Mouse (Mus musculus): Measurements from ENCODE around the gene Cyp11a1. TPM values are rescaled to one million over a fixed set of nuclear protein-coding genes. Genes with fewer than 3 reads are reported as not detected.

The Cyp11a1 gene
- polyA plus RNA-seq, 1 experiment from 2014 or later, result 46.0 TPM

GRCm38 (mm10) chr9:57965281-57966185 is 40.7 kb upstream of the Cyp11a1 start:
- WGBS, result 65% methylated on average over 12 of the region's 12 CpGs
- no peak overlapping the region for H3K4me3 ChIP-seq (replicated peaks)
- no peak overlapping the region for H3K9ac ChIP-seq
- ATAC-seq (replicated peaks; ENCODE audit: low FRiP score), result no peak
- H3K9me3 ChIP-seq (replicated peaks), result no peaks in the 10 kb centered on the region
- no peaks in the 10 kb centered on the region for H3K27me3 ChIP-seq
- peaks cover 26% of the 10 kb centered on the region for H3K4me1 ChIP-seq
- H3K36me3 ChIP-seq, result no peaks in the 10 kb centered on the region
- H3K4me2 ChIP-seq, result no peak overlapping the region
- H3K27ac ChIP-seq, result no peak overlapping the region; the same call in 1 of the 2 replicates

DNA sequence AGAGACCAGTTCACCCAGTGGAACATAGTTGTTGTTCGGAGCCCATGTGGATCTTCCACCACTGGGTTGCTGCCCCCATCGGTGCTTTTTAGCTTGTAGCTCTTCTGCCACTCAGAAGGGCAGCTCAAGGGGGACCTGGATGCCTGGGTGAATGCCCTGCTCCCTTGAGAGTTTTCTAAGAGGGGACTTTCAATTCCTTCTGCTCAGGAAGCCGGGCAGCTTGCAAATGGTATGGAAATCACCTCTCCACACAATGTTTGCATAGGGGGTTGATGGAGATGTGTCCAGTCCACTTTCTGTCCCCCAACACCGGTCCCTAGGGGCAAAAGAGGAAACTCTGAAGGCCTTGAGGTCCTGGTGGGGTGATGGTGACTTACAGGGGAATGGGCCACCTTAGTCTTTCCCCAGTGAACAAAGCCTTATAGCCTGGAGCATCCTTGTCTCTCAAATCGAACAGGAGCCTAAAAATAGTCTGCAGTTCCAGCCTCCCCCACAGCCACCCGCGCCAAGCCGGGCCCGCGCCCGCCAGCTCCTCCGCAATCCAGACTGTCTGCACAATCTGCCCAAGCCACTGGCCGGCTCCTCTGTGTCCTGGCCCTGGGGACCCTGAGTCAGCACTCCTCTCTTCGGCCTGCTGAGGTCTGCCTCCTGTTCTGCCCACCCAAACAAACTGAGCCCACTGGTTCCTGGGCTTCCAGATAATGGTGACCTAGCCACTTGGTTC is 38.8 kb upstream of the Cyp11a1 start:
- Histone ChIP-seq H3K9me3 (replicated peaks) (no peaks in the 10 kb centered on the region), H3K36me3 (no peaks in the 10 kb centered on the region), H3K9ac (no peak overlapping the region), H3K4me3 (replicated peaks) (no peak overlapping the region), H3K27me3 (no peaks in the 10 kb centered on the region), H3K4me1 (peaks cover 16% of the 10 kb centered on the region), H3K4me2 (no peak overlapping the region), H3K27ac (no peak overlapping the region)
- ATAC-seq (replicated peaks; ENCODE audit: low FRiP score), result no peak
- 65% methylated on average over 14 of the region's 14 CpGs for WGBS

- WGBS, result 76% methylated on average over 9 of the region's 9 CpGs
- Histone ChIP-seq H3K4me1 (peaks cover 19% of the 10 kb centered on the region), H3K4me3 (replicated peaks) (no peak overlapping the region), H3K4me2 (no peak overlapping the region), H3K9me3 (replicated peaks) (no peaks in the 10 kb centered on the region), H3K27ac (no peak overlapping the region), H3K27me3 (no peaks in the 10 kb centered on the region), H3K36me3 (no peaks in the 10 kb centered on the region), H3K9ac (no peak overlapping the region)
- ATAC-seq (replicated peaks; ENCODE audit: low FRiP score), result no peak
Observed at GRCm38 (mm10) chr9:57968166-57968771, 37.9 kb upstream of the Cyp11a1 start.

DNA sequence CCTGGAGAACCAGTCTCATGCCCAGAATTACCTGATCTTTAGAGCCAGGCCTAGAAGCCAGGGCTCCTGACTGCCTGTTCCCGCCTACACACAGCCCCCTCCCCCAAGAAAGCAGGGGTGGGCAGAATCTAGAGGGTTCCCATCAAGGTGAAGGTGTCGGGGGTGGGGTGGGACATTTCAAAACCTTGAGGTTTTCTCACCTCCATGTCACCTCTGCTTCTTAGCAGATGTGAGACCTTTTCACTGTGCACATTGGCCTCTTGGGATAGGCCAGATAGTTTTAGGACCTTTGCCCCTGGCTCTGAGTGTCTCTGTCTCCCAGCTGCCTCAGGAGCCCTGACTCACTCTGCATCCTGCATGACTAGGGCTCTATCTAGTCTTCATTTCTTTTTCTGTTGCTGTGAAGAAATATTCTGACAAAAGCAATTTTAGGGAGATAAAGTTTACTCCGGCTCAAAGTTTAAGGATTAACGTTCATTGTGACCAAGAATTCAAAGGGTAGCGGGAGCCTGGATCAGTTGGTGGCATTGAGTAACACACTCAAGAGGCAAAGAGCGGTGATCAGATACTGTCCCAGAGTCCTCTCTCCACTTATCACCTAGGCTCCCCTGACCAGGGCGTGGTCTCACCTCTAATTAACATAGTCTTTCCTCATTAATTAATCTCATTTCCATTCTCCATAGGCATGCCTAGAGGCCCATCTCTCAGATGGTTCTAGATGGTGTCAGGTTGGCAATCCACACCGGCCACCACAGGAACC is 37.2 kb upstream of the Cyp11a1 start:
- no peaks in the 10 kb centered on the region for H3K27me3 ChIP-seq
- no peaks in the 10 kb centered on the region for H3K36me3 ChIP-seq

GRCm38 (mm10) chr9:57969736-57970495 is 36.3 kb upstream of the Cyp11a1 start:
- H3K9ac ChIP-seq, result no peak overlapping the region
- no peaks in the 10 kb centered on the region for H3K36me3 ChIP-seq
- no peak for ATAC-seq (replicated peaks; ENCODE audit: low FRiP score)
- H3K4me3 ChIP-seq (replicated peaks), result no peak overlapping the region
- no peaks in the 10 kb centered on the region for H3K9me3 ChIP-seq (replicated peaks)
- H3K4me1 ChIP-seq, result peaks cover 27% of the 10 kb centered on the region
- H3K27ac ChIP-seq, result no peak overlapping the region
- no peak overlapping the region for H3K4me2 ChIP-seq
- no peaks in the 10 kb centered on the region for H3K27me3 ChIP-seq
- WGBS, result 74% methylated on average over 11 of the region's 11 CpGs

More for the DNA sequence above, 37.2 kb upstream of the Cyp11a1 start:
- Histone ChIP-seq H3K9me3 (replicated peaks) (no peaks in the 10 kb centered on the region), H3K4me3 (replicated peaks) (no peak overlapping the region), H3K4me1 (peaks cover 23% of the 10 kb centered on the region), H3K4me2 (no peak overlapping the region), H3K9ac (no peak overlapping the region), H3K27ac (no peak overlapping the region)
- ATAC-seq (replicated peaks; ENCODE audit: low FRiP score), result no peak
- WGBS, result 87% methylated on average over 8 of the region's 8 CpGs

DNA sequence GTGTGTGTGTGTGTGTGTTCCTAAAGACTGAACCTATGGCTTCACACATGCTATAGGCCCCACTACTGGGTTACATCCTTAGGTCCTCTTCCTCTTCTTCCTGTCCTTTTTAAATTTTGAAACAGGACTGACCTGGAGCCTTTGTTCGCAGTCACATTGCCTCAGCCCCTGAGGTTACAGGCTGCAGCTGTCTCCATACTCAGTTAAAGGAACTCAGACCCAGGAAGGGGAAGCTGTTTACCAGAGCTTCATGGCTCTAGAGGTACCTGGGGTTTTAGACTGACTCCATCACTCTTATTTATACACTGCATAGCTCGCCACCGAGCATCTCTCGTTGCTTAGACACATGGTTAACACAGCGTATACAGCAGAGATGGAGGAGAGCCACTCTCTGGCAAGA is 34.8 kb upstream of the Cyp11a1 start:
- WGBS, result 80% methylated on average over 5 of the region's 5 CpGs
- Histone ChIP-seq H3K27ac (no peak overlapping the region), H3K4me1 (peaks cover 24% of the 10 kb centered on the region), H3K36me3 (no peaks in the 10 kb centered on the region), H3K4me2 (no peak overlapping the region), H3K9ac (no peak overlapping the region), H3K27me3 (no peaks in the 10 kb centered on the region), H3K4me3 (replicated peaks) (no peak overlapping the region), H3K9me3 (replicated peaks) (no peaks in the 10 kb centered on the region)
- no peak for ATAC-seq (replicated peaks; ENCODE audit: low FRiP score)

- Histone ChIP-seq H3K27ac (peak overlapping the region; percentile 32; the same call in 1 of the 2 replicates), H3K4me3 (replicated peaks) (no peak overlapping the region), H3K4me1 (peaks cover 24% of the 10 kb centered on the region), H3K27me3 (no peaks in the 10 kb centered on the region), H3K9ac (no peak overlapping the region), H3K4me2 (no peak overlapping the region), H3K9me3 (replicated peaks) (no peaks in the 10 kb centered on the region), H3K36me3 (no peaks in the 10 kb centered on the region)
- WGBS, result 54% methylated on average over 9 of the region's 9 CpGs
- ATAC-seq (replicated peaks; ENCODE audit: low FRiP score), result no peak
Observed at GRCm38 (mm10) chr9:57972141-57972591, 34.0 kb upstream of the Cyp11a1 start.

DNA sequence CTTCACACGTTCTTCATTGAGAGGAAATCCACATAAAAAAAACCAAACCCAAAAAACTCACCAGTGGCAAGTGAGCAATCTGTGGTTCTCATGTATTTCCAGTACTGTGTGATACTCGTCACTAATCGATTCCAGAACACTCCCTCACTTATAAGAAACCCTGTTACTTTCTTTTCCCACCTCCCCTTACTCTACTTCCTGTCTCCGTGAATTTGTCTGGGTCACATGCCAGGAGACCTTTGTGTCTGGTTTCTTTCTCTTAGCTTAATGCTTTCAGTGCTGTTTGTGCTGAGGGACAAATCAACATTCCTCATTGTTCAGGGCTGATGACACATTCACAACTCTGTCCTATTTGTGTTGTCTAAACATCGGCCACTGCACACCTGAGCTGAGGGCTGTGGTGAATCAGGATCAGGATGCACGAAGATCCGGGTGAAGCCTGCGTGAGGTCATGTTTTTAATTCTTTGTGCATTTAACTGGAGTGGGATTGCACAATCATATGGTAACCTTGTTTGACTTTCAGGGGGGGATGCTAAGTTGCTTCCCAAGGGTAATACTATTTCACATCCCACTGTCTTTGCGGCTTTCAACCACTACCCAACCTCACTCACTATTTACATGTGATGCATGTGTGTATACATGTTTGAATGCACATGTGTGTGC is 33.3 kb upstream of the Cyp11a1 start:
- 59% methylated on average over 9 of the region's 9 CpGs for WGBS
- H3K27me3 ChIP-seq, result no peaks in the 10 kb centered on the region
- H3K9me3 ChIP-seq (replicated peaks), result no peaks in the 10 kb centered on the region
- H3K36me3 ChIP-seq, result no peaks in the 10 kb centered on the region
- peaks cover 24% of the 10 kb centered on the region for H3K4me1 ChIP-seq
- no peak overlapping the region for H3K9ac ChIP-seq
- H3K27ac ChIP-seq, result peak overlapping the region; percentile 32; the same call in 1 of the 2 replicates
- no peak overlapping the region for H3K4me3 ChIP-seq (replicated peaks)
- no peak overlapping the region for H3K4me2 ChIP-seq
- ATAC-seq (replicated peaks; ENCODE audit: low FRiP score), result no peak

DNA sequence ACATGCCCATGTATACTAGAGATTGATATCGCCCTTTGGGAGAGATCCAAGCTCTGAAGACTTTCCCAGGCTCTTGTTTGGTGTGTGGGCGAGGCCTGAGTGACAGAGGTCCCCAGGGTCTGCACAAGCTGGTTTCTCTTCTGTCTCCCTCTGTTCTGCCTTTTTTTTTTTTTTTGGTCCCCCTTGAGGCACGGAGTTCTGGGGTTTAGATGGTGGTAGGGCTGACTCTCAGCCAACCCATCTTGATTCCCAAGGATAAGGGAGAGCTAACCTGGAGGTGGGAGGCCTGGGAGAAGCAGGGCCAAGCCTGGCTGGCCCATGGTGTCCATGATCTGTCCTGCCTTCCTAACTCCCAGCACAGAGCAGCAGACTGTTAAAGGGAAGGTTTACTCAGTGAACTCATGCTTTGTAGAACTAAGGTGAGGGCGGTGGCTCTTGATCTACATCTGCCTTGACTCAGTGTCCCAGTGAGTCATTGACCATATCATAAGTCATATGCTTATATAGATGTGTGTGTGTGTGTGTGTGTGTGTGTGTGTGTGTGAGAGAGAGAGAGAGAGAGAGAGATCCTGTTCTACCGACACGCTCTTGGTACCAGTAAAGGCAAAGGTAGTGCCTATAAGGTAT is 32.7 kb upstream of the Cyp11a1 start:
- Histone ChIP-seq H3K4me3 (replicated peaks) (no peak overlapping the region), H3K27me3 (no peaks in the 10 kb centered on the region), H3K9ac (no peak overlapping the region), H3K4me1 (peaks cover 24% of the 10 kb centered on the region), H3K27ac (no peak overlapping the region), H3K9me3 (replicated peaks) (no peaks in the 10 kb centered on the region), H3K4me2 (no peak overlapping the region), H3K36me3 (no peaks in the 10 kb centered on the region)
- no peak for ATAC-seq (replicated peaks; ENCODE audit: low FRiP score)
- 77% methylated on average over 6 of the region's 6 CpGs for WGBS

- no peaks in the 10 kb centered on the region for H3K27me3 ChIP-seq
- H3K4me3 ChIP-seq (replicated peaks), result no peak overlapping the region
- peaks cover 24% of the 10 kb centered on the region for H3K4me1 ChIP-seq
- no peaks in the 10 kb centered on the region for H3K36me3 ChIP-seq
- no peak overlapping the region for H3K9ac ChIP-seq
- H3K9me3 ChIP-seq (replicated peaks), result no peaks in the 10 kb centered on the region
- 44% methylated on average over 5 of the region's 5 CpGs for WGBS
- no peak overlapping the region for H3K4me2 ChIP-seq
- no peak for ATAC-seq (replicated peaks; ENCODE audit: low FRiP score)
- H3K27ac ChIP-seq, result peak overlapping the region; percentile 37; the same call in 1 of the 2 replicates
Observed at GRCm38 (mm10) chr9:57974221-57974620, 32.0 kb upstream of the Cyp11a1 start.

Data from kidney, embryonic 15.5 days (tissue).